Mouse (Mus musculus): ENCODE data around the gene Cerk. TPM values are rescaled to one million over a fixed set of nuclear protein-coding genes. Genes with fewer than 3 reads are reported as not detected.
A peak's percentile ranks its signal among the peaks of the same experiment; 100 is the strongest.
"Not testable (repeated sequence)": the region's sequence is repeated elsewhere in the genome, so short reads cannot be mapped to it uniquely, and the experiment has no call there.

Cerk gene
- total RNA-seq, 2 experiments from 2014 or later = 7.1 to 9.8 TPM

DNA sequence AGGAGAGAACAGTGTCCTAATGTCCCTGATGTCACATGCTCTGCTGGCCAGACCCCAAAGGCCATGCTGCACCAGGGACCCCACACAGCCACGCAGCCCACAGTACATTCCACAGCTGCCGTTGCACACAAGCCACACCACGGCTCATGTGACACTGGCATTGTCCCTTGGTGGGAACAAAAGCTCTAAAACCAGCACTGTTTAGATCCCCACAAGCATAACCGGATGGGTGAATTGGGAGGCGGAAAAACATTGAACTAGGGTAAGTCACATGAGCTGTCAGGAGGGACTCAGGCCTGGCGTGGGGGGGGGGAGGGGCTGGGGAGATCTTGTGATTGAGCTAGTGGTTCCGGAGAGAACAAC, 17.5 kb downstream of the Cerk start:
- ATAC-seq (replicated peaks; ENCODE audit: low FRiP score, poor library complexity, severe bottlenecking) = no peak

DNA sequence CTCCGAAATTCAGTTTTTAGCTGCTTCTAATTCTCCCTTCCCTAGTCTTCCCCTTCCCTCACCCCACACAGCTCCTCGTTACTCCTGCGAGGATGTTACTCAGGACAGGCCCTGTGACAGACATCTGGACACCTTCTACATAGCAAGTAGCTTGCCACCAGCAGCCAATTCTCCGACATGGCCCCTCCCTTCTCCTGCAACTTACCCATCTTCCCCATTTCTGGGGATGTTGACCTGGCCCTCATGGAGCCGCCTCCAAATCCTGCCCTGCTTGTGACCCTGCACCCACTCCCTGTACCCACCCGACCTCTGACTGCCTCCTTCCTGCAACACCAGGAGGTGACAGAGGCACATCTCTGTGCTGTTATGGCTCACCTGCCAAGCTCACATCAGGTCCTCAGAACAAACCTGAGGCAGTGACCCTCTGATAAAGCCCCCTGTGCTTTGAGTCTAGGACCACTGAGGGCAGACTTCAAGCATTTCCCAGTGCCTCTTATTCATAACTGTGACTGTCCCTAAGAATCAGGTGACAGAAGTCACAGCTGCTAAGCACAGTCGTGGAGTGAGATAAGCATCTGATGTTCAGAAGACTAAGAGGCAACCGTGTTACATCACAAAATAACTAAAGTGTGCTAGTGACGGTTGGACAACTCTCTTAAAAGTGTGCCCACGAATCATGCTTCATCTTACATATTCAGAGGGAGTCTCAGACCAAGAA, 18.0 kb downstream of the Cerk start:
- ATAC-seq (replicated peaks; ENCODE audit: low FRiP score, poor library complexity, severe bottlenecking) = no peak

DNA sequence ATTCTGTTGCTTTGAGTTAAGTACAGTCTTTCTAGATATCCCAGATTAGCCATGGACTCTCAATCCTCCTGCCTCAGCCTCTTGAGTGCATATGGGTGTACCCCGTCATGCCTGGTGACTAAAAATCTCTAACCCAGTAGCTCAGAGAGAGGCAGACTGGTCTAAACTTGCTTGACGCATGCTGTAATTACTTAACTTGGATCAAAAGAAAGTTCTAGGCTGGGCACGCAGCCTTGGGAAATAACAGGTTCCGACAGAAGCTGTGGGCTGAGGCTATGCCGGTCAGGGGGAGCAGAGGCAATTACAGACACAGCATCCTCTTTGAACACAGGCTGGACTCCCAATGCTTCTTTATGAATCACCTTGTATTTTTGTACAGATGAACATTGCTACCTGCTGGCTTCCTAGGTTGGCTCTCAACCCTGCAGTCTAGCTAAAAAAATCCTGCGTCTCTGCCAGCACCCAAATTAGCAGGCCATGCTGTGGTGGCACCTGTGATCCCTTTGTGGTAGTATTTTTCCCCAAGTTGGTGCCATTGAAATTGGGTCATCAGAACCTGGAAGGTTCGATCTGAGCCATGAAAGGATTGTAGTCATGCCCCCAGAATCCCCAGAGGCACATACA, 18.8 kb downstream of the Cerk start:
- no peak for ATAC-seq (replicated peaks; ENCODE audit: low FRiP score, poor library complexity, severe bottlenecking)

DNA sequence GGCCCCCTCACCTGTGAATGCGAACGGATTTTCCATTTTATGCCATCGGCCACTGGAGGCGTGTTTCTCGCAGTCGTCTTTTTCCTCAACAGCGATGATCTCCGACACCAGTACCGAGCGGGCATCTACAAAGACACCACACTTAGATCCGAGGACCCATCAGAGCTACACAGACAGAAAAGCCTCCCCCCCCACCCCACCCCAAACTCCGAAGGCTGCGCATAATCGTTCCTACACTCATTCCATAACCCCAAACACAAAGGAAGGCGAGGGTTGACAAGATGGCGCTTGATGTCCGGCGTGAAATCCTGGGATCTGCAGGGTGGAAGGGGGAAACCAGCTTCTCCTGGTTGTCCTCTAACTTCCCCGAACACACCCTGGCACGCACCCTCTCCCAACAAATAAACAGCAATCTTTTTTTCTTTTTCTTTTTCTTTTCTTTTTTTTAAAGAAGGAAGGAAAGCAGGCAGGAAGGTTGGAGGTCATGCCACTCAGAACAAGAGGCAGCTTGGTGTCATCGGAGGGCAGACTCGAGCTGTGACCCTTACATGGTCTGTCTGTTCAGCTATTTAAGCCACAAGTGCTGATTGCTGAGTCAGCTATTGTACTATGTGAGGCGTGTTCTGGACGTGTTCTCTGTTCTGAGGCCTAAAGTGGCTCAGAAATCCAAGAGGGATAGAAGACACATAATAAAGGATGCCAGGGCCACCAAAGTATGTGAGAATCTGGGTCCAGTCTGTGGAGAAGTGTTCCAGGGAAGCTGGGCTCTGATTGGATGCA, 19.9 kb downstream of the Cerk start:
- ATAC-seq (replicated peaks; ENCODE audit: low FRiP score, poor library complexity, severe bottlenecking) = no peak

DNA sequence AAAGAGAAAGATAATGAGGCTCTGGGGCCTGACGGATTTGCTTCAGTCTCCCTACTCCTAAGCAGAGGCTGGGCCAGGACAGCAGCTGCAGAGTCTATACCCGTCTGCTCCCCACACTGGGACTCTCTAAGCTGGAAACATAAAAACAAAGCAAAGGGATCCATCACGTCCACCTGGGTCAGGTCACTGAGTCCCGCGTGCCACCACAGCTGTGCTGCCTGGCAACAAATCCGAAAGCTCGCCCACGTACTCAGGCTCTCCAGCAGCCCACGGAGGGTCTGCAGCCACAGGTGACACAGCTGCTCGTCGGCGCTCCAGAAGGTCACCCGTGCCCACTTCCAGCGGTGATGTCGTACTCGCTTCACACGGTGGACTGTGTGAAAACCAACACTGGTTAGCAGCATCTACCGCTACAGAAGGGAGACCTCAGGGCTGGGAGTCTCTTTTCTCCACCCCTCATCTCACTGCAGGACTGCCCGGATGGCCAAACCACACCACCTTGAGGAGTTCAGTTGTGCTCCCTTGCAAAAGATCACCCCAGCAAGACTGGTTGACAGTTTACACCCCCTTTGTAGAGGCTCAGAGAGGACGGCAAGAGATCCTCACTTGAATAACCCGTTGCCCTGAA, 21.1 kb downstream of the Cerk start:
- no peak for ATAC-seq (replicated peaks; ENCODE audit: low FRiP score, poor library complexity, severe bottlenecking)

DNA sequence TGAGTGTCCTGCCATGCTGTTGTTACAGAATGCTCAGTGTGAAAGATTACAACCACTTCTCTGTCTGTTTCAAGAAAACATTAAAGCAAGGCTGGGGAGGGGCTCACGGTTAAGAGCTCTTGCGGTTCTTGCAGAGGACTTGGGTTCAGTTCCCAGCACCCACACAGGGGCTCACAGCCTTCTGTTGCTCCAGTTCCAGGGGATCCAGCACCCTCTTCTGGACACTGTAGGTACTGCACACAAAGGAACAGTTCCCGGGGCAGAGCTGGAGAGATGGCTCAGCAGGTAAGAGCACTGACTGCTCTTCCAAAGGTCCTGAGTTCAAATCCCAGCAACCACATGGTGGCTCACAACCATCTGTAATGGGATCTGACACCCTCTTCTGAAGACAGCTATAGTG, 24.1 kb downstream of the Cerk start:
- not testable (repeated sequence) for ATAC-seq (replicated peaks; ENCODE audit: low FRiP score, poor library complexity, severe bottlenecking)

DNA sequence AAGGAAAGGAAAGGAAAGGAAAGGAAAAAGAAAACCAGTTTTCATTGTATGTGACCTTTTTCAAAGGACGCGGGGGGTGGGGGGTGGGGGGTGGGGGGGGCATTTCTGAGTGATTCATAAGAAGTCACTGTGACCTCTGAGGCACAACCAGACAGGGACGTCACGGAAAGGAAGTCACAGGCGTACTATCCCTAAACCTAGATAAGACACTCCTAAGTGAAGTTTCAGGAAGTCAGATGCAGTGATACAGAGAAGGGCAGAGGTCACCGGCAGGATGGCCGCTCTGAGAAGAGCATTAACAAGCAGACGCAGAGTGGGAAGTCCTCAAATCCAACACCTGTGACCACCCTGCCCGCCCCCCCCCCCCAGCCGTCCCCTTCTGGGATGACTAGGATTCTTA, 25.0 kb downstream of the Cerk start:
- ATAC-seq (replicated peaks; ENCODE audit: low FRiP score, poor library complexity, severe bottlenecking) = no peak

DNA sequence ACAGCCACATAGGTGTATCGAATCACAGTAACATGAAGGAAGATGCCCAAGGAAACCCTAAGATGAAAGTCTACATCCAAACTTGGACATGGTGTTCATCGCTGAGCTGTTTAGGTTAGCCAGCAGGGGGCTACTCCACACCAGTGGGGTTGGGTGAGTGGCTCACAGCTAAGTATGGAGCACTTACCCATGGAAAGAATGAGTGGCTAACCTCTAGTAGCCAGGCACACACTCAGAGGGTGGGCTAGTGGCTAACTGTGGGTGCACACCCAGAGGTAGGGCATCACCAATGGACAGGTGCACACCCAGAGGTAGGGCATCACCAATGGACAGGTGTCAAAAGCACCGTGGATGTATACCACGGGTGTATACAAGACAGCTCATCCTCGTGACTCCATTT, 26.2 kb downstream of the Cerk start:
- ATAC-seq (replicated peaks; ENCODE audit: low FRiP score, poor library complexity, severe bottlenecking) = no peak

DNA sequence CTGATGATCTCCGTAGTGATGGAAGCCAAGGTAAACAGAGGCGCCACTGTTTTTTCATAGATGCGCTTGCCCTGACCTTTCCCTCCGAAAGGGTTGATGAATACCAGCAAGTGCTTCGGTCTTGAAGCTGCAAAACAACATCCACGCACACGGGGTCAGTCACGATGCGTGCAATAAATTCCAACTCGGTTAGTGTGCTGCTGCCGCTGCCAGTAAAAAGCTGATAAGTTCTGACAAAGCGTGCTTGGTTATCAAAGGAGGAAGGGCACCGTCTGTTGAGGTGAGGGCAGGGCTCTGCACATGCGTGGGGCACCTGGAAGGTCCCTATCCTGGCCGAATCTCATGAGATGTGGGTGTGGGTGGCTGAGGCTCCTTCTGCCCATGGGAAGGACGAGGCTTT, 26.8 kb downstream of the Cerk start:
- ATAC-seq (replicated peaks; ENCODE audit: low FRiP score, poor library complexity, severe bottlenecking) = no peak

DNA sequence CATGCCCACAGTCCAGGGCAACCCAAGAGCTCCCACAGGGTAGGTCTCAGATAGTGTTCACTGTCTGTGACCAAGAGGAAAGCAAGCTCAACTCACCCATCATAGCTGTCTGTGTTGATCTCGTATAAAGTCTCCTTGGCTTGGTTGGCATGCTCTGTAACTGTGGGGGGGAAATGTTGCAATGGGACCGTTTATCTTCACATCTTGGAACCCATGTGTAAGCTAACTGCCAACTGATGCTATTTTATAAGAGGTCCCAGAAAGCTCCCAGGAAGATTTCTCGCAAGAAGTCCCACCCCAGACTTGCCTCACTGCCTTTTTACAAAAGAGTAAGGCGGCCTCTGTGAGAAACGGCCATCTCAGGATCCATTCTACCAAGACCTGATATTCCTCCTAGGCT, 29.4 kb downstream of the Cerk start:
- ATAC-seq (replicated peaks; ENCODE audit: low FRiP score, poor library complexity, severe bottlenecking) = no peak

DNA sequence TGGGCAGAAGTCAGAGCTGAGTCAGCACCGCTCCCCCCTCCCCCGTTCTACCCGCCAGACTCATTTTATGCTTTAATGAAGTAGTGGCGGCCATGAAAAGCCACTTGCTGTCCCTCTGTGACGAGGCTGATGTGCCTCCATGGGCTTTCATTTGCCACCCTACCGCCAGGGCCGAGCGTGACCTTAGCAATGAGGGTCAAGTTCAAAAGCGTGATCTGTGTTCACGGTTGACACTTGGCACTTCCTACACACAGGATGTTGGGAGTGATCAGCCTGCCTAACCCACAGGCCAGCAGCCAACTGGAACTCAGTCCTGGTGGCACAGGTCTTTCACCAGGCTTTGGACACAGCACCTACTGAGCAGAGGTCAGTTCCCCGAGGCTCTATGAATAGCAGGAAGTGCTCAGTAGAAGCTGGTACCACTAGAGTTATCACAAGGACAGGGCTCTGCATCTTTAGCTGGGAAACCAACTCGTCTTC, 32.4 kb downstream of the Cerk start:
- ATAC-seq (replicated peaks; ENCODE audit: low FRiP score, poor library complexity, severe bottlenecking) = no peak

DNA sequence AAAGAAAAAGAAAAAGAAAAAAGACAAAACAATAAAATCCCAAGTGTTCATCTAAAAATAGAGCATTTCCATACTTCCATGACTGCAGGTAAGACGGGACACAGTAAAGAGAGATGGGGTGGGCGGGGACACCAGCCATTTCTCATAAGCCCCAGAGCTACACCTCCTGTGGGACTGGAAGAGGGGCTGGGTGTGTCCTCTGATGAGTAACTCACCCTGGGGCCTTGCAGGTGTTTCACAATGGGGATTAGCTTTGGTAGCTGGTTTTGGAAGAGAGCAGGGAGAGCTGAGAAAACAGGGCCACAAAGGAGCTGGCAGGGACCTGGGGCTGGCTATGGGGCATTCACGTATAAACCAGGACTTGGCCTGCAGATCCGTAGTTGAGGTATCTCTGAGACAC, 35.3 kb downstream of the Cerk start:
- ATAC-seq (replicated peaks; ENCODE audit: low FRiP score, poor library complexity, severe bottlenecking) = no peak

DNA sequence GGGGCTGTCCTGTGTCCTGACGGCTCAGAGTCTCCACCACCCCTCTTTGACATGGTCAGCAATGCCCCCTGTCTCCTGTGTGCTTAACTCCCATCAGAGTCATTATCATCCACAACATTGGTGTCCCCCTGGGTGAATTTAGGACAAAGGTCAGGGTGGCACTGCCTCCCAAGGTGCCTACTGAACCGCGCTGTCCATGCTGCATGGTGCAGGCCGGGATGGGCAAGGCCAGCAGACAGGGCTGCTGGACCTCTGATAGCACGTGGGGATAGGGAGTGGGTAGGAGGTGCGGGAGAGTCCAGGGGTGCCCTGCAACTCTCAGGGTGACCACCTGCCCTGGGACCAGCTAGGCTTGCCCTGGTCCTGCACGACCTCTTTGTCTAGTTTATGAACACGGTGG, 39.0 kb downstream of the Cerk start:
- ATAC-seq (replicated peaks; ENCODE audit: low FRiP score, poor library complexity, severe bottlenecking) = no peak

DNA sequence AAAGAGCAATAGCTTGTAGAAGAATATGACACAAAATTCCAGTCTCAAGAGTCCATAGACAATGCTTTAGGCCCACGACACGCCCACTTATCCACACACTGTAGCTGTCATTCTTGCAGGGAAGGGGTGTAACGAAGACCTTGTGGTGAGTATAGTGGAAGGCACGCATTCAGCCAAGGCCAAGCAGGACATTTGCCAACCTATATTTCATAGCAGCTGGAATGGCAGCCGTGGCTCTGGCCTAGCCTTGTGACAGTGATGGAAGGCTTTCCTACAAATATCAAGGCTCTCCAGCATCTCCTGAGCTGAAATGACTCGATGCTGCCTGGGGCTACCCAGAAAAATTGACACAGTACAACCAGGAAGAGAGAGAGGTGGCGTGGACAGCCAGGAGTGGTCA, 40.9 kb downstream of the Cerk start:
- no peak for ATAC-seq (replicated peaks; ENCODE audit: low FRiP score, poor library complexity, severe bottlenecking)

DNA sequence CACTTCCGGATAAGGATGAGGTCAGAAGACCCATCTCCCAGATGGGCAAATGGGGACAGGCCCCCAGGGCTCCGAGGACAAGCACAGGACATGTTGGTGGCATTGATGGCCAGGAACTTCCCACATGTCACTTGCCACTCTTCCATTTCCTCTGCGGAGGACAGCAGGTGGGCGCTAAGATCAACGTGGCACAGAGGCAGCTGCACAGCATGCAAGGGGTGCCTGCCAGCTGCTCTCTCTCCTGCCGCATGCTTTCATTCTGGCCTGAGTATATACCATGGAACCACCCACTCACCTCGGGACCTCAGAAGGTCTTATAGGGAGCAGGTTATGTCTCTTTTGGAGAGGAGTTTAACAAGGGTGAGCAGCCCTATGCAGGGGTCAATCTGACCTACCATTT, 41.4 kb downstream of the Cerk start:
- ATAC-seq (replicated peaks; ENCODE audit: low FRiP score, poor library complexity, severe bottlenecking) = no peak

DNA sequence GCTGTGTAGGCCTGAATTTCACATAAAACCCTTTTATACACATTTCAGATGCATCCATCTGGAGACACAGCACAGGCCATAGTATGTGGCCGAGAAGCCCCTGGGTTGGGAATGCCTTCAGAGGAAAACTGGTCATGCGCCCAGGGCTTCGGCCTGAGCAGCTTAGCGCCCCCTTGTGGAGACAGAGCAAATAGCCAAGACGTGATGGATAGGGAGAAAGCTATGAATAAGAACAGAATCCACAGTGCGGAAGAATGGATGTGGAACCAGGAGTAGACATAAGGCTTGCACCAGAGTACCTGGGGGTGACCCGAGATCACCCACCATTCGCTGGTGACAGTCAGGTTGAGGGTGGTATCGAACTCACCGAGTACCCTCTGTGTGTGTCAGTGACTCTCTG, 45.6 kb downstream of the Cerk start:
- peak; percentile 55 for ATAC-seq (replicated peaks; ENCODE audit: low FRiP score, poor library complexity, severe bottlenecking)

DNA sequence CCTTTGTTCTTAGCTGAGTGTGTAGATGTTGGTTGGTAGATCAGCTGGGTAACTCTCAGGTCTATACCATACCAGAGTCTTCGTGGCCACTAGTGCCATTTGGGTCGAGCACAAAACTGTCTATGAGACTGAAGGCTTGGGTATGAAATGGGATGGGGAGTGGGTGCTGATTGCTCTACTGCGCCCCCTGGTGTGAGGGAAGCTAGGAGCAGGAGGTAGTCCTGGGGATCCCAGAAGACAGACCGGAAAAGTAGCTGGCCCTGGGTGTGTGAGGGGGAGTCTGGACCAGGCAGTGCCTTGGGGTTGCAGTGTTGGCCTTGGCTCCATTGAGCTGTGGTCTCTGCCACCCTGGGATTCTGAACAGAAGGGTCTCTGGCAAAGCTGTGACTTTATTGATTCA, 48.3 kb downstream of the Cerk start:
- no peak for ATAC-seq (replicated peaks; ENCODE audit: low FRiP score, poor library complexity, severe bottlenecking)

DNA sequence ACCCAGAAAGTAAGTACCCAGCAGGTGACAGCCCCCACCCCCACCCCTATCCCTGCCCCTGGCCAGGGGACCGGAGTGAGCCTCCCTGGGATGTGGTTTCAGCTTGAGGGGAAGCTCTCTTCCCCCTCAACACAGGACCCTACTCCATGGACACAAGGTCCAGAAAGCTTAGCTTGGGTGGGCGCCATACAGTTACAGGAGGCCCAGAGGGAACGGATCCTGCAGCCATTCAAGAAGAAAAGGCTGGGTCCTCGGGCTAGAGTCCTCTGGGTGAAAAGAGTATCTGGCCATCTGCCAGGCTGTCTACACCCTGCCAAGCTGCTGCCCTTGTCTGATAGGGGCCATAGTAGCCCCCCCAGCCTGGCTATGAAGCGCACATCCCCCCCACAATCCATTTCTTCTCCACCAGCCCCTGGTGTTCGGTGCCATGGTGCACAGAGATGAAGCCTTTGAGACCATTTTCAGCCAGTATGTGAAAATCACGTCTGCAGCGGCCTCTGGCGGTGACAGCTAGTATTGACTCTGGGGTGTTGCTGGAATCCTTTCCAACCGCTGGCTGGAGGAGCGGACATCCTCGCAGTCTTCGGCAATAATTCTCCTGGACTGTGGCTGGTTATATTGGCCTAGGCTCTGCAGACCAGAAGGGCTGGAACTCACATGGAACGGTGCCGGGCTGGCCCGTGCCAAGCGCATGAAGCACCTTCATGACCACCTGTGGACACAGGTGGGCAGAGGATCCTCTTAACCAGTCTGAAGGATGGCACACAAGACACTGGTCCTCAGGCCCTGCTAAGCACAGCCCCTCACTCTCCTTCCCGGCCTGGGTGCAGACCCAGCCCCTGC, 50.8 kb downstream of the Cerk start:
- peak; percentile 72 for ATAC-seq (replicated peaks; ENCODE audit: low FRiP score, poor library complexity, severe bottlenecking)

DNA sequence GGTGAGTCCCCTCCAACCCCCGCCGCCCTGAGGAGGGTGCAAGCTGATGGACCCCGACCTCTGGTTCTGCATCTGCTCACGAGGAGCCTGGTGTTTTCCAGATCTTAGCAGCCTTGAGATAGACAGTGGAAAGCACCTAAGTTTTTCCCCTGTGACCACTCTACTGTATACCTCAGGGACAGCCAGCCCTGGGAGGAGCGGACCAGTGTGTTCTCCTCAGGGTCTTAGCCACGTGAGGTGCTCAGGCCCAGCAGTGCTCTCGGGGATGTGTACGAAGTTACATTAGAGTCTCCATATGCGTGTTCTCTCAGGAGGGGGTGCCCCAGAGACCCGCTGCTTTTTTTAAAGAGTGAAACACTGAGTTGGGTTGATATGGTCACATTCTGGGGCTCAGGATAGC, 55.3 kb downstream of the Cerk start:
- ATAC-seq (replicated peaks; ENCODE audit: low FRiP score, poor library complexity, severe bottlenecking) = no peak

DNA sequence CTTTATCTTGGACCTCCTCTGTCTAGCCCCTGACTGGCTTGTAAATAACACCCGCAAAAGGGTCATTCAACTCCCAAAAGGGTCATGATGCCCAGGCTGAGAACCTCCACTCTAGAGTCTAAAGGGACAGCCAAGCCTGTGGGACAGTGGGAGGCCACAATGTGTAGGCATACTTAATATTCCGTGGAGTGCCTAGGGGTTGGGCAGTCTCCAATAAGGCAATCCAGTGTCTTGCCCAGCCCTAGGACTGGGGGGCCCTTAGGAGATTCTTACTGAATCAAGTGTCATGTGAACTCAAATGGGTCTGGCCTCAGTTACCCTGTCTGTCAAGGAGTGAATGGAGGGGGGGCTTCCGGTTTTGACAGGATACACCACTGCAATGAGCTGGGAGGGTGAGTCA, 56.9 kb downstream of the Cerk start:
- no peak for ATAC-seq (replicated peaks; ENCODE audit: low FRiP score, poor library complexity, severe bottlenecking)

Measured in erythroblast, adult 5-6 weeks (primary cell).